Mouse (Mus musculus) lung, adult 18-20 months (tissue): ENCODE data around the gene Rnf223.
A peak's percentile ranks its signal among the peaks of the same experiment; 100 is the strongest.

Experiments
- DNase-seq, 2 experiments: peaks; one replicate each; pipeline ENCODE4 v3.0.0; 2022; ENCODE audit warnings: mixed read lengths in 2 of 2

The Rnf223 gene

DNA sequence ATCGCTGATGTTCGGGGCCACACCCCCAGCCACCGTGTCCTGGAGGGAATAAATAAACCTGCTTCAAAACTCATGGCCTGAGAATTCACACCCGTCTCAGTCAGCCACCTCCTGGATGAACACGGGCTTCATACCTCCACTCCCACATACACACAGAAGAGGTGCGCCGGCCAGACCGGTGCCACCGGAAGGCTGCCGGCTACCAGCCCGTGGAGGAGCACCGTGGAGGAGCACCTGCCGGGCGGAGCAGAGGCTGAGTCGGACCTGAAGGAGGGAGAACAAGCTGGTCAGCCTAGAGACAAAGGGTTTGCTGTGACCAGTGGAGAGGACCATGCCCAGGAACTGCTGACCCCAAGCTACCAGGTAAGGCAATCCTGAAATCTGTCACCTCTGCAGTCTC, at the start of gene Rnf223:
Gene Rnf223, plus strand, starts transcription at position 78 of the 400 bp plus-strand sequence.
- DNase-seq, result no peak

DNA sequence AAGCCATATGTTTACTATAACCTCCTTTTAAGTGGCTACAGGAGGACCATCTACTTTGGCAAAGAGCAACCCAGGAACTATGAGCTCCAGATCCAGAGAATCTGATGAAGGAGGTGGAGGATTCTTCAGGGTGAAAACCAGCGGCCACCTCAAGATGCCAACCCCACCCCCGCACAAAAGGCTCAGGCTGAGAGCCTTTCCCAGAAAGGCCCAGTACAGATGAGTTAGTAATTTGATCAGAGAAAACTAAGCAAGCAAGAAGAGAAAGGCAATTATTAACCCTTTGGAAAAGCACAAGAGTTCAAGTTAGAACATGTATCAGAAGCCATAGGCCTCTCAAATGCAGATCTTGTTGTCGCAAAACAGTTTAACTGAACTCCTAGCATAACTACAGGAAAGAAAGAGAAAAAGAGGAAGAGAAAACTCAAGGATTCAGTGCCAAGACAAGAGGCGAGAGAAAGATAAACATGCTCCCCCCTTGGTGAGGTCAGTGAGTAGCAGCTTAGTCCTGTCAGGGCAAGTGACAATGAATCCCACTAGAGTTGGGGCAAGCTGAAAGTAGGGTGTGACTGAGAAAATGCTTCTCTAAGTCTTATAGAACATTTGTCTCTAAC, 47.6 kb upstream of the Rnf223 start:
- DNase-seq, result no peak

- peak; percentile 36 to 54 for DNase-seq
These were observed 47.0 kb upstream of the Rnf223 start for GRCm38 (mm10) chr4:156083348-156083747.

DNA sequence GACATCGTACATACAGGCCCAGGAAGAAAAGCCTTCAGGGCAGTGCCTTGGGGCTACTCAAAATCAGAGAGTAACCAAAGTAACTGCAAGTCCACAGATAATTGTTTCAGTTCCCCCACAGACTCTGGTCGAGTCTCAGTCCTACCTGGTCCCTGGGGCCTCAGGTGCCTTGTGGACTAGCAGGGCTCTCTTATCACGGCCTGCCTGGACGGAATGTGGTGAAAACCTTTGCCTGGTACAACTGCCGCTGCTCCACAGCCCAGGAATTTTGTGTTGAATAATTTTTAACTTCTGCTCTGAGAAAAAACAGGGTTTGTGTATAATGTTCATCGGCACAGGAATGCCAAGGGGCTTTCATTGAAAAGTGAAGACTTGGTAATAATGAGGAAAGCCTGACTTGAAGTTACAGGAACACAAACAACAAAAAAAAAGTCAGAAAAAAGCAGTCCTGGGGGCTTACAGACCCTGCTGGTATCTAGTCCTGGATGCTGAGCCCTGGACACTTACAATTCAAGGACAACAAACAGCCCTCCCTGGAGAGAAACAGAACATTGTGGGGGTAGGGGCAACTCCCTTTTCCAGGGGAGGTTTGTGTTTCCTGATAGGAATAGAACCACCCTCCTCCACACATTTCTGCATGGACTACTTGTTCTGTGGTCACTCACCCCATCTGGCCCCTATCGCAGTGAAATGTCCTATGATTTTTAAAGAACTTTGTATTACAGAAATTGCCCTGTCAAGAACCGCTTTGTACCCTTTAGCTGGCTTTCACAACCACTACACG, 46.0 kb upstream of the Rnf223 start:
- no peak for DNase-seq

DNA sequence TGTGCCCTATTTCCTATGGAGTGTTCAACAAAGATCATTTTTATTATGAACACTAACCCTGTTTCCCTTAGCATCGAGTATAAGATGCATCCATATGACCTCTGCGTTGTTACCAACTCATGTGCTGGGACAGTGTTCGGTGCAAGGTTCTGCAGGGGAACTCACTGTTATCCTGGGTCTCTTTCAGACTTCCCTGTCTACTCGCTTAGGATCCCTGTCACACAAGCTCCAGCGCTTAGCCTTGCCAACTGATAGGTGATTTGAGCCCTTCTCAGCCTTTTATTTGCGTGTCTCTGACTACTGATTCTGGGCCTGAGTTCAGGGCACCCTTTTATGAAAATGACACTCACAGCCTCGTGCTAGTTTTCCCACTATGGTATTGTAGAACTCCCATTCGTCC, 45.1 kb upstream of the Rnf223 start:
- DNase-seq, result no peak

GRCm38 (mm10) chr4:156087398-156088087, 42.8 kb upstream of the Rnf223 start:
- DNase-seq, result no peak

GRCm38 (mm10) chr4:156091236-156091635, 39.1 kb upstream of the Rnf223 start:
- no peak for DNase-seq

DNA sequence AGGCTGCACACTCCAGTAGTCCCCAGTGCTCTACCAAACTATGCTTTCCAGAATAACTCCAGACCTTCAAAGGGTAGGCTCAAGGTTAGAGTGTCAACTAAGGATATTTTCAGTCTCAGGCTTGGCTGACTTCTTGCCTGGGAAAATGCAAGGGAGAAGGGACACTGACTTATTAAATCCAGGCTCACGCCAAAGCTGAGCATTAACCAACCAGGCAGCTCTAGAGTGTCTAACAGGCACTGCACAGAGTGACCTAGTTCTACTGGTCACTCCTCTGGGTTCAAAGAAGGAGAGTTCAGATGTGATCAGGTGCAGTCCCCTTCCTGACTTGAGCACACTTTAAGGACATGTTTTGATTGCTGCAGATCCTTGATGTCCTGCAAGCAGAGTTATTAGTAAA, 37.5 kb upstream of the Rnf223 start:
- no peak for DNase-seq

- DNase-seq, result no peak
These were observed 36.6 kb upstream of the Rnf223 start for GRCm38 (mm10) chr4:156093758-156094157.

GRCm38 (mm10) chr4:156096191-156096590, 34.1 kb upstream of the Rnf223 start:
- no peak for DNase-seq

GRCm38 (mm10) chr4:156097770-156098366, 32.4 kb upstream of the Rnf223 start:
- DNase-seq, result no peak

DNA sequence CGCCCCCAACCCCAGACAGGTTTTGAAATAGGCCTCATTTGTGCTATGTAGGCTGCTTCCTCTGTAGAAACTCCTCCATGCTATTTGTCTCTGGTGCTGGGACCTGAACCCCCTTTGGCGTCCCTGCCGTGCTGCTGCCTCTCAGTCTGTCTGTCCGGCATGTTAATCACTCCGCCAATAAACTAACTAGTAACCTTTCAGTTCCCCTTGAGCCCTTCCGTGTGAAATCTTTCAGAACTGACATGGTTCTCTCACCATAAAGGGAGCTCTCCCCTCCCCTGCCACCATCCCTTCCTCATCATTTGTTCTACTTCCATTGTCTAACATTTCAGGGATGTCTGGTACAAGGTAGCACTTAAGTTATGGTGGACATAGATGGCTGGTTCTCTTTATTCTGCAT, 30.9 kb upstream of the Rnf223 start:
- DNase-seq, result no peak

- DNase-seq, result no peak
These were observed 29.8 kb upstream of the Rnf223 start for GRCm38 (mm10) chr4:156100501-156100900.

DNA sequence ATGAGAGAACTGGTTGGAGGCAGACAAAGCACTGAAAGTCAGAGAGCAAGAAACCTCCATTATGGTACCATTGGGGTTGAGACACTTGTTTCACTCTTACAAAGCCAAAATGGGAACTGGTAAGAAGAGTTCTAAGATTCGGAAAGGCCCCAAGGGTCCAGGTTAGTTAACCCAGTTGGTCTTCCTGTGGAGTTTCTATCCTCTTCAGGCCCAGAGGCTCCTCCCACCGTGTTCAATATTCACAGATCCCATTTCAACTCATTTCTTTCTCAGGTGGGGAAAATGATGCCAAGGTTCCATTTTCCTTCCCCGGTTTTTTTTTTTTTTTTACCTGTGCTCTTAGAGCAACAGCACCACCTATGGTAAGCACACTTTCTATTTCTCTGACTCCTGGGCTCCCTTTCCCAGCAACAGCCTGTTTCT, 28.8 kb upstream of the Rnf223 start:
- DNase-seq, result no peak

DNA sequence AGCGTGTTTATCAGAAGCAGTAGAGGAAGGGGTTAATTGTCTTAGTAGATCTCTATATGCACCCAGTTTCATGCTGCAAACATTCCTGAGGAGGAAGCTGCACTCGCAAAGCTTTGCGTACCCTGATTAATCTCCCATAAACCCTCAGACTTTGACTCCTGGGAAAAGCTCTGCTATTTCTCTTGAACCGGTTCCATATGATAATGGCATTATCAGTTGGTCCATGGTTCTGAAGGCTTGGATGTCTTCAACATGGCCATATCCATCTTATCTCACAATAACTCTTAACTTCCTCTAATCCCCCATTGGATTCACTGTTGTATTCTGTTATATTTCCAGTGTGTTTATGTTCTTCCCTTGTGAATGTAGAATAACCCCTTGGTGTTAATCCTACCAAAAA, 27.0 kb upstream of the Rnf223 start:
- DNase-seq, result no peak

GRCm38 (mm10) chr4:156108606-156109546, 21.4 kb upstream of the Rnf223 start:
- DNase-seq, result peak; percentile 69 to 77

- peak; percentile 98 to 99 for DNase-seq
These were observed 20.6 kb upstream of the Rnf223 start, which contains the start of gene 9430015G10Rik for GRCm38 (mm10) chr4:156109570-156110331. Gene 9430015G10Rik (plus strand): TSS chr4:156109982.

DNA sequence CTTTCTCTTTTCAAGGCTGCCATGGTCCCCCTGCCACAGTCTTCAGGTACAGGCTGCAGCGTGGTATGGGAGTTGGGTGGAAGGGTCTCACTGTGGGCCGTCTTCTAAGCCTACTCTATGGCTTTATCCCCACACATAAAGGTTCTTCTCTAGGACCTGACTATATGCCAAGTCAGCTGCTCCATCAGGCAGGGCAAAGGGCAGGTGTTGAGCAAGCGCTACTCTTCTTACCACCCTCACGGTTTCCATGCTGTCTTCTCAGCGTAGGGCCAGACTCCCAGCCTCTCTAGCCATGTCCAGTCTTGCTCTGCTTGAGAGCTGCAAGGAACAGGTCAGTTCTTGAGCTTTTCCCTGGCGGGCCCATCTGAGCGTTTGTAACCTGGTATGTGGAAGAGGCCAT, 6.2 kb upstream of the Rnf223 start:
- DNase-seq, result no peak

DNA sequence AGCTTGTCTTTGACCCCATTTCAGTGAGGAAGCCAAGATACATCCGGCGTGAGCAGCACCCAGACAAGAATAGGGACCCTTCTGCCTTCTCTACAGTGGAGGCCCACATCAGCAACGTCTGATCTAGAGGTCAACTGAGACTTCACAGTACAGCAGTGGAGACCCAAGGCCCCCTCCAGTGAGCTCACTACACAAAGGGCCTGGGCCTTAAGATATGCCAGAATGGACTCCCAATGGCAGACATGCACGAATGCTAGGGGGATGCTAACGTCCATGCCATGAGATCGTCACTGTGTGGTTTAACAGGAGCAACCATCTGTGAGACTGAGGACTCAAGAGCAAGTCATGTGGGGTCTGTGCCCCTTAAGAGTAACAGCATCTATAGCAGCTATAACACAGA, 4.9 kb upstream of the Rnf223 start:
- DNase-seq, result no peak

DNA sequence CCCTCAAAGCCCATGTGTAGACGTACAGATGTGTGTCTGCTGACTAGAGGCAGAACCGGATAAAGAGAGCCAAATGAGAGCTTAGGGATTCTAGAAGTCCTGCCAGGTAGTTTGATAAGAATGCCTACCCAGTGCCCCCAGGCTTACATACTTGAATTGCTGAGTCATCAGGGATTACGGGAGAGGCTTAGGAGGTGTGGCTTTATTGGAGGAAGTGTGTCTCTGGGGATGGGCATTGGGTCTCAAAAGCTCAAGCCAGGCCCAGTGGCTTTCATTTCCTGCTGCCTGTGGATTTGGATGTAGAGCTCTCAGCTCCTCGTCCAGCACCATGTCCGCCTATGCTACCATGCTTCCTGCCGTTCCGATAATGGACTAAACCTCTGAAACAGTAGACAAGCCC, 3.5 kb upstream of the Rnf223 start:
- DNase-seq, result no peak

- DNase-seq, result no peak
These were observed 1.6 kb upstream of the Rnf223 start for GRCm38 (mm10) chr4:156128746-156129145.
